Mouse (Mus musculus): ENCODE data around the gene Aig1. TPM values are rescaled to one million over a fixed set of nuclear protein-coding genes. Genes with fewer than 3 reads are reported as not detected.

Aig1 gene
- polyA plus RNA-seq, 2 experiments: 6.6 to 14.3 TPM

GRCm38 (mm10) chr10:13685366-13685765 is 183.4 kb downstream of the Aig1 start:
- Histone ChIP-seq H3K9ac (replicated peaks) (no peak overlapping the region), H3K4me2 (ENCODE audit: low read depth) (no peak overlapping the region), H3K4me3 (ENCODE audit: insufficient read depth in 1 of 2, low read depth in 2 of 2, low read length in 2 of 2) (no peak overlapping the region), H3K9me3 (ENCODE audit: control insufficient read depth, low read length) (no peaks in the 10 kb centered on the region), H3K27ac (no peak overlapping the region), H3K27me3 (ENCODE audit: control insufficient read depth, insufficient read depth, low read length) (no peaks in the 10 kb centered on the region), H3K4me1 (replicated peaks; ENCODE audit: control insufficient read depth in 2 of 2, insufficient read depth in 2 of 2, low read length in 1 of 2) (peaks cover 0 to 11% of the 10 kb centered on the region in 2 experiments; a peak in 2 of 4 replicates), H3K36me3 (replicated peaks; ENCODE audit: control insufficient read depth, insufficient read depth, low read depth) (no peaks in the 10 kb centered on the region)
- TF ChIP-seq EP300 (IDR thresholded peaks at IDR 0.05; ENCODE audit: low read depth): no peak
- TF ChIP-seq CTCF (IDR thresholded peaks at IDR 0.05; ENCODE audit: low read depth): no peak
- 68% methylated on average over 8 of the region's 8 CpGs for WGBS (ENCODE audit: insufficient replicate concordance)
- no peak for DNase-seq (ENCODE audit: low read depth in 3 of 3, low spot score in 3 of 3)
- no peak for ATAC-seq (ENCODE audit: insufficient read depth)

- H3K9me3 ChIP-seq (ENCODE audit: control insufficient read depth, low read length): no peaks in the 10 kb centered on the region
- TF ChIP-seq CTCF (IDR thresholded peaks at IDR 0.05; ENCODE audit: low read depth): no peak
- TF ChIP-seq EP300 (IDR thresholded peaks at IDR 0.05; ENCODE audit: low read depth): no peak
- no peak overlapping the region for H3K4me2 ChIP-seq (ENCODE audit: low read depth)
- DNase-seq (ENCODE audit: low read depth in 3 of 3, low spot score in 3 of 3) (no peak), ATAC-seq (ENCODE audit: insufficient read depth) (no peak)
- H3K36me3 ChIP-seq (replicated peaks; ENCODE audit: control insufficient read depth, insufficient read depth, low read depth): no peaks in the 10 kb centered on the region
- no peaks in the 10 kb centered on the region for H3K27me3 ChIP-seq (ENCODE audit: control insufficient read depth, insufficient read depth, low read length)
- H3K4me3 ChIP-seq (ENCODE audit: insufficient read depth in 1 of 2, low read depth in 2 of 2, low read length in 2 of 2): no peak overlapping the region
- H3K4me1 ChIP-seq (replicated peaks; ENCODE audit: control insufficient read depth in 2 of 2, insufficient read depth in 2 of 2, low read length in 1 of 2): peaks cover 0 to 11% of the 10 kb centered on the region in 2 experiments; a peak in 2 of 4 replicates
- no peak overlapping the region for H3K9ac ChIP-seq (replicated peaks)
- H3K27ac ChIP-seq: no peak overlapping the region
These were observed 184.3 kb downstream of the Aig1 start for GRCm38 (mm10) chr10:13684452-13684851.

DNA sequence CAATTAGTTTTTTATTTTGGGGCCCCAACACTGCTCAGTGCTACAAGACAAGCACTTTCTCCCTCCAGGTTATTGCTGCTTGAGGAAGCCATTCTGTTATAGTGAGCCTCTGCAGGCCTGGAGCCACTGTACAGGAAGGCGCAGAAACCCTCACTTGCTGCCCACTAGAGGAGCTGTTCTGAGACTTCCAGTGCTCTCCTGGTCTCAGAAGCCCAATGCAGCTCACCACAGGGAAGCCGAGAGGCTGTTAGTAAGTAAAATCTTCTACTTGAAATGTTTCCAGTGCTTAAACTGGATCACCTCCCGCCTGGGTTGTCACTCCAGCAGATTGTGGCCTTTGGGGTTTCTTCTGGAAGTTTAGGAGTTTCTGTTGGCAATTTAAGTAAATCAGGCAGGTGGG is 186.2 kb downstream of the Aig1 start:
- H3K9me3 ChIP-seq (ENCODE audit: control insufficient read depth, low read length): no peaks in the 10 kb centered on the region
- DNase-seq (ENCODE audit: low read depth in 3 of 3, low spot score in 3 of 3) (no peak), ATAC-seq (ENCODE audit: insufficient read depth) (no peak)
- H3K36me3 ChIP-seq (replicated peaks; ENCODE audit: control insufficient read depth, insufficient read depth, low read depth): no peaks in the 10 kb centered on the region
- H3K4me1 ChIP-seq (replicated peaks; ENCODE audit: control insufficient read depth in 2 of 2, insufficient read depth in 2 of 2, low read length in 1 of 2): peaks cover 0 to 11% of the 10 kb centered on the region in 2 experiments; a peak in 2 of 4 replicates
- no peak overlapping the region for H3K9ac ChIP-seq (replicated peaks)
- TF ChIP-seq CTCF (IDR thresholded peaks at IDR 0.05; ENCODE audit: low read depth) (peak; percentile 40), EP300 (IDR thresholded peaks at IDR 0.05; ENCODE audit: low read depth) (no peak)
- H3K4me3 ChIP-seq (ENCODE audit: insufficient read depth in 1 of 2, low read depth in 2 of 2, low read length in 2 of 2): no peak overlapping the region
- H3K27me3 ChIP-seq (ENCODE audit: control insufficient read depth, insufficient read depth, low read length): no peaks in the 10 kb centered on the region
- no peak overlapping the region for H3K4me2 ChIP-seq (ENCODE audit: low read depth)
- 41% methylated on average over 3 of the region's 3 CpGs for WGBS (ENCODE audit: insufficient replicate concordance)
- no peak overlapping the region for H3K27ac ChIP-seq

DNA sequence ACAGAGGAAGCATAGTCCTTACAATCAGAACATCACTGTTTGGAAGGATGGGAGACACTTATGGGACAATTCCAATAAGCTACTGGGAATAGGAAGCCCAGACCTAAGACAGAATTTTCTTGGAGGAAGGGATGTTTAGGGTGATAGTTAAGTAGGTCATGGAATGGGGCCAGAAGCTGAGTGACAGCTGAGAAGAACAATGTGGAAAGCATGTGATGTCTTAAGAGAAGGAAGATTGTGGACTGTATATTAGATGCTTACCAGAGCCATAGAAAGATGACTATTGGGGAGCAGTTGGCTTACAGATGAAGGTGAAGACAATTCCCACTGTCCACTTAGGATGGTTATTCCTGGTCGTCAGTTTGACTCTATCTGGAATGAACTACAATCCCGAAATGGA is 191.3 kb downstream of the Aig1 start:
- Histone ChIP-seq H3K4me2 (ENCODE audit: low read depth) (no peak overlapping the region), H3K27me3 (ENCODE audit: control insufficient read depth, insufficient read depth, low read length) (no peaks in the 10 kb centered on the region), H3K36me3 (replicated peaks; ENCODE audit: control insufficient read depth, insufficient read depth, low read depth) (no peaks in the 10 kb centered on the region), H3K27ac (no peak overlapping the region), H3K4me3 (ENCODE audit: insufficient read depth in 1 of 2, low read depth in 2 of 2, low read length in 2 of 2) (no peak overlapping the region), H3K9me3 (ENCODE audit: control insufficient read depth, low read length) (no peaks in the 10 kb centered on the region), H3K4me1 (replicated peaks; ENCODE audit: control insufficient read depth in 2 of 2, insufficient read depth in 2 of 2, low read length in 1 of 2) (no peaks in the 10 kb centered on the region), H3K9ac (replicated peaks) (no peak overlapping the region)
- WGBS (ENCODE audit: insufficient replicate concordance): 58% methylated on average over 2 of the region's 2 CpGs
- no peak for ATAC-seq (ENCODE audit: insufficient read depth)
- TF ChIP-seq CTCF (IDR thresholded peaks at IDR 0.05; ENCODE audit: low read depth): no peak
- TF ChIP-seq EP300 (IDR thresholded peaks at IDR 0.05; ENCODE audit: low read depth): no peak
- no peak for DNase-seq (ENCODE audit: low read depth in 3 of 3, low spot score in 3 of 3)

DNA sequence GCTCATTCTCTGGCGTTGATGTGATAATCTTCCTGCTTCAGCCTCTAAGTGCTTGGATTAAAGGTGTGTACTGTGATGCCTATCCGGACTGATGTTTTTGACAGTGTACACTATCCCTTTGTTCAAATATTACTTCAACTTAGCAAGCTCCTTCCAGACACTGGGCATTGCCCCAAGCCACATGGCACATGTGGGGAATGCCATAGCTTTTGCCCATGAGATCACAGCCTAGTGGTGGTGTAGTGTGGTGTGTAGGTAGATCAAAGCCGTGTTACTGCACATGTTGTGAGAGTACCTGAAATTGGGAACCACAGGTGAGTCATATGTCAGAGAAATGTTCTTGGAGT is 193.8 kb downstream of the Aig1 start:
- Histone ChIP-seq H3K9ac (replicated peaks) (no peak overlapping the region), H3K27ac (no peak overlapping the region)
- WGBS (ENCODE audit: insufficient replicate concordance): 66% methylated on average over 3 of the region's 3 CpGs

More for the DNA sequence above, 193.8 kb downstream of the Aig1 start:
- DNase-seq (ENCODE audit: low read depth in 3 of 3, low spot score in 3 of 3) (no peak), ATAC-seq (ENCODE audit: insufficient read depth) (no peak)
- Histone ChIP-seq H3K36me3 (replicated peaks; ENCODE audit: control insufficient read depth, insufficient read depth, low read depth) (no peaks in the 10 kb centered on the region), H3K27me3 (ENCODE audit: control insufficient read depth, insufficient read depth, low read length) (no peaks in the 10 kb centered on the region), H3K4me3 (ENCODE audit: insufficient read depth in 1 of 2, low read depth in 2 of 2, low read length in 2 of 2) (no peak overlapping the region), H3K4me2 (ENCODE audit: low read depth) (no peak overlapping the region), H3K9me3 (ENCODE audit: control insufficient read depth, low read length) (no peaks in the 10 kb centered on the region), H3K4me1 (replicated peaks; ENCODE audit: control insufficient read depth in 2 of 2, insufficient read depth in 2 of 2, low read length in 1 of 2) (no peaks in the 10 kb centered on the region)
- TF ChIP-seq CTCF (IDR thresholded peaks at IDR 0.05; ENCODE audit: low read depth) (no peak), EP300 (IDR thresholded peaks at IDR 0.05; ENCODE audit: low read depth) (no peak)

Measured in liver, embryonic 14.5 days (tissue).